Mouse (Mus musculus): Measurements from ENCODE around the gene Gm21028.

GRCm38 (mm10) chr7:42578488-42578887 is at the start of gene Gm21028:
- TF ChIP-seq CTCF (IDR thresholded peaks at IDR 0.05; ENCODE audit: insufficient read depth, low read depth, low read length) (no peak), POLR2A (IDR thresholded peaks at IDR 0.05; ENCODE audit: insufficient read depth, low read depth, low read length) (no peak)
